Mouse (Mus musculus) kidney, postnatal 10 days (tissue): ENCODE data around the gene Pltp.

Source experiments
- DNase-seq: peaks from one replicate; pipeline ENCODE4 v3.0.0; 2021; ENCODE audit warnings: mixed read lengths

Gene Pltp

DNA sequence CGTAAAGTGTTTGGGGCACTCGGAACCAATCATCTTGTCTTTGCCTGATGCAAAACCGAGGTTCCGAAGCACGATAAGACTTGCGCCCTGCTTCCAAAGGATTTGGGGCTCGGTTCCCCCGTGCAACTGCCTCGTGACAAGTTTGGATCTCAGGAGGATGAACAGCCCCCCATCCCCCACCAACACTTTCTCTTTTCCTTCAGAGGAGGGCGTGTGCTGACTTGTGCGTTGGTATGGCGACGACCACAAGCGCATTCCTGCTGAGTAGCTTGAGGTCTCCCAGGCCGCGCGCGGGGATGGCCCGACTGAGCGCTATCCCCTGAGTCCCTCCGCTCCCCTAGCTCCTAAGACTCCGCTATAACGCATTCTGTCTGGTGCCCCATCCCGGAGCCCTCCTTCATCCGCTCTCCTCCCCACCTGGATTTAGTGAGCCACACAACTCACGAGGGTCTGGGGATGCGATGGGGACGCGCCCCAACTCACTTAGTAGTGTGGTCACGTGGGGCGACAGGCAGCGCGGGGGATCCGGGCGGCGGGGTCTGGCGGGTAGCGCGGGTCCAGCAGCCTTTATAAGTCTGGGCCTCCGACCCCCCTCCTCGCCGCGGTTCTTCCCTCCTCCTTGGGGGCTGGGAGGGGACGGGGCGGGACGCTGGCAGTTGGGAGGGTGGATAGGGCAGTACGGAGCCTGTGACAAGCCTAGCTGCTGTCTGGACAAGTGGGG, at the start of gene Pltp:
Pltp (minus strand) TSS at position 611 of the 721 bp plus-strand sequence.
- peak; percentile 83 for DNase-seq

- DNase-seq, result no peak
Observed at GRCm38 (mm10) chr2:164906071-164906470, 48.6 kb upstream of the Pltp start.

DNA sequence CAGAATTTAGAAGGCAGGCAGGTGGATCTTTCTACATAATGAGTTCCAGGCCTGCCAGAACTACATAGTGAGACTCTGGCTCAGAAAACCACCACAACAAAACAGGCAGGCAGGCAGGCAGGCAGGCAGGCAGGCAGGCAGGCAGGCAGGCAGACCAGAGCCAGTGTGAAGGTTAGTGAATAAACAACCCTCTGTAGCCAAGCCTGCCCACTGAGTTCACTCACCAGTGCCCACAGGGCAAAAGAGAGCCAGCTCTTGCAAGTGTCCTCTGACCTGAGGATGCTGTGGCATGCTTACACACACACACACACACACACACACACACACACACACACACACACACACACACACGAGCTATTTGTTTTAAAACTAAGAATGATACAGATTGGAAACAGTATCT, 46.0 kb upstream of the Pltp start:
- DNase-seq, result no peak

- no peak for DNase-seq
Observed at GRCm38 (mm10) chr2:164901380-164901779, 43.9 kb upstream of the Pltp start.

- DNase-seq, result no peak
Observed at GRCm38 (mm10) chr2:164899723-164900459, 42.4 kb upstream of the Pltp start.

DNA sequence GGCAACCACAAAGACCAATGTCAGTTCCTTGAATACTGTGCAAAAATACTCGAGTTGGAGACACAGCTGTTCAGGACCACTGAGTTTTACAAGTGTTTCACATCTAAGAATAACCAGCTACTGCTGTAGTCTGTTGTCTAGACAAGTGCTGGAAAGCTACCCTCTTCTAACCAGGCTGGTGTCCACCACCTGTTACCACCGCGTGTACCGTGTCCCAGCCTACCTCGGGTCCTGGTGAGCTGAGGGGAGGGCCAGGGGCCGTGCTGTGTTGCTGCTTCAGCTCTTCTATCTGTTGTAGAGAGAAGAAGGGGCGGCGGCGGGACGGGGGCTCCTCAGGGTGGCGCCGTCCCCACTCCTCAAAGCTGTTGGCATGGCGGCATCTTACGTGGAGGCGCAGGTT, 41.5 kb upstream of the Pltp start:
- no peak for DNase-seq

DNA sequence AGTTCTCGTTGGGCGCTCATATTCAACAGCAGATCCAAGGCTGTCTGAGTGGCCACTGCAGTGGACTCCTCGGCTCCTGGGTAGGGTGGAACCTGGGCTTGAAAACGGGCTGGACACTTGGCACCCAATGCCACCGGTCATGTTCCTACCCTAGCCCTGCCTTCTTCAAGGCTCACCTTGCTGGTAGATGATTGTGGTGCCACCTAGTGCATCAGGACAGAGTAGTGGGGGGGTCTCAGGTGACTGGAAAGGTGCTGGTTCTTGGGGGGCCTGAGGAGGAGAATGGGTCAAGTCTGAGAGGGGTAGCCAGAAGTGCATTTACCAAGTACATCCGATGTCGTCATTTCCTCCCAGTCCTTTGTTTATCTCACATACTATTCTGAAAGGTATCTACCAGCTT, 40.5 kb upstream of the Pltp start:
- no peak for DNase-seq

GRCm38 (mm10) chr2:164895885-164896284, 38.4 kb upstream of the Pltp start:
- DNase-seq, result no peak

DNA sequence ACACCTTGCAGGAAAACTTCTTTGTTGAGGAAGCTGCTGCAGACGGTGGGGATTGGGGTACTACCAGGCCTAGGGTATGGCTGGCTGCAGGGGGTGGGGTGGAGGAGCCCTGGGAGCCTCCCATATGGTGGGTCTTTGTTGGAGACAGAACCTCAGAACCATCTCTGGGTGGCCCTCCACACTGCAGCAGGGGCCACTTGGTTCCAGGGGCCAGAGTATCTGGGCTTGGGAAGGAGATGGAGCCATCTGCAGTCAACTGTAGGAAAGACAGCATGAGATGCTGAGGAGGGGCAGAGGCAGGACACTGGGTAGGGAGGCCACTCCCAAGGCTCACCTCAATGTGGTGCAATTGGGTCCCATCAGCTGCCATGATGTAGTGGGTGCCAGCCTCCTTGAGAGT, 37.1 kb upstream of the Pltp start:
- DNase-seq, result no peak

- DNase-seq, result no peak
Observed at GRCm38 (mm10) chr2:164894048-164894447, 36.5 kb upstream of the Pltp start.

DNA sequence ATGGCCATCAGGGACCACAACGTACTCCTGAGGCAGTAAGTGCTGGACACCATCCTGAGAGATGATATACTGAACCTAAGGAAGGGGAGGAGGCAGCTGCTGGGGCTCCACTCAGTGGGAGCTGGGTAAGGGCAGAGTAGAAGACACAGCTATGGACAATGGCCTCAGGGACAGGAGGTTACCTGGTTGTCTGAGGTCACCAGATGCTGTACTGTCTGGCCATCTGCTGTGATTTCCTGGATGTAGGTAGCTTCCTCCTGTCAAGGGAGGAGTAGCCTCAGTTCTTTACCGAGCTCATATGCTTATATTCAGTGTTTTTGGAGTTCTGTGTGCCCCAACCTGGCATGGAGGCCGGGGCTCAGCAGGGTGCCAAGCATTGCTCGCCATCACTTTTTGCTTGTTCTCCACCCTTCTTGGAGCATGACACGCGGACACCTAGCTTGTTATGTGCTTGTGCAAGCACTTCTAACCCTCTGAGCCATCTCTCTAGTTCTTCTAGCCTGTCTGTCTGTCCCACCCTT, 35.2 kb upstream of the Pltp start:
- no peak for DNase-seq

GRCm38 (mm10) chr2:164891908-164892695, 34.6 kb upstream of the Pltp start:
- DNase-seq, result no peak

DNA sequence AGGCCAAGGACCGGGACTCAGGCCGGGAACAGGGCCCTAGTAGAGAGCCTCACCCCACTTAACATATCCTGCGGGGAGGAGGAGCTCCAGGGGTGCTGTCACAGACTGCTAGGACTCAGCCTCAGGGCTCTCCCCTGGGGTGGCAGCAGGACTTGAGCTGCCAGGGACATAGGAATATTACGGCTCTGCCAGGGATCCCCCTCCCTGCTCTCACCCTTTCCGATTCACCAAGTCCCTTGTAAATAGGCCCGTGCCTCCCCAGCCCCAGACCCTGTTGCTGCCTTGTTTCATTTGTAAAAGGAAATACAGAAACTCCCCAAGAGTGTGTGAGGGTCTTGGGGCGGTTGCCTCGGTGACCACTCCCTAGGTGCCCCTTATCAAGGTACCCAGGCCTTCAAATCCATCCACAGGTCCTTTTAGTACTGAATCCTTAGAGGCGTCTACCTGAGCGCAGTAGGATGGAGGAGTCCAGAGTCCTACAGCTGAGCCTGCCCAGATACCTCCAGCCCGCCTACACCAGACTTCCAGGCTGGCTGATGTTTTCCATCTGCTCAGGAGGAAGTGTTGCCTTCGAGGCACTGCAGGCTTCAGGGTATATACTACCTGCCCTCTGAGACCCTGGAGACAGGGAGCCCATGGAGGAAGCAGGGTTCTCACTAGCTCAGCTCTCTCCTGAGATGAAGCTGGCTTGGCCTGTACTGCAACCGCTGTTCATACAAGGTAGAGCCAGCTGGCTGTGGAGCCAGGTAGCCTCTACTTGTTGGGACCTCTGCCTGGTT, 33.7 kb upstream of the Pltp start:
- no peak for DNase-seq

DNA sequence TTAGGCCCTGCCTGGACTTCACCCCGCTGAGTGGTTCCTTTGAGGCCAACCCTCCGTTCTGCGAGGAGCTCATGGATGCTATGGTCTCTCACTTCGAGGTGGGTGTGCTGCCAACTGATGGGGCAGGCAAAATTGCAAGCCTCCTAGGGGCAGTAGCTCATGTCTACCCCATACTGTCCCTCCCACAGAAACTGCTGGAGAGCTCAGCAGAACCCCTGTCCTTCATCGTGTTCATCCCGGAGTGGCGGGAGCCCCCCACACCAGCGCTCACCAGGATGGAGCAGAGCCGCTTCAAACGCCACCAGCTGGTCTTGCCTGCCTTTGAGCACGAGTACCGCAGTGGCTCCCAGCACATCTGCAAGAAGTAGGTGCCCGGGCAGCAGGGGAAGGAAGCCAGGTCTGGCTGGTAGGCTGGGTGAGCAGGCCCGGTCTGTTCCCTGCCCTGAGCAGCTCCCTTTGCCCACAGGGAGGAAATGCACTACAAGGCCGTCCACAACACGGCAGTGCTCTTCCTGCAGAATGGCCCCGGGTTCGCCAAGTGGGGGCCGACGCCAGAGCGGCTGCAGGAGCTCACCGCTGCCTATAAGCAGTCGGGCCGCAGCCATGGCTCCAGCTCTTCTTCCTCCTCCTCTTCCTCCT, 33.0 kb upstream of the Pltp start:
- no peak for DNase-seq

DNA sequence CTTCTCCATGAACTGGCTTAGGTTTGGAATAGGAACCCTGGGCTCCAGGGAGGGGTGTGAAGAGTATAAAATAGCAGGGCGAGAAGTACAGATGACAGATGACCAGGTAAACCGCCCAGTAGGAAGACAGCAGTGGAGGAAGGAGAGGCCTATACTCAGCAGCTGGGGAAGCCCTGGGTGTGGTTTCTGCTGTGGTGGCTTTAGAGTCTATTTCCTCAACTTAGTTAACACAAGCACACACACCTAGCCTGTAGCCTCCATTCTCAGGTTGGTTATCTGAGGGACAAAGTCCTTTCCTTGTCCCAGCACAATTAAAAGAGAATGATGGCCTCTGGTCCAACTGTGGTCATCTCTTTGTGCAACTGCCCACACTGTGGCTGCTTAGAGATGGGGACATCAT, 32.4 kb upstream of the Pltp start:
- DNase-seq, result no peak

DNA sequence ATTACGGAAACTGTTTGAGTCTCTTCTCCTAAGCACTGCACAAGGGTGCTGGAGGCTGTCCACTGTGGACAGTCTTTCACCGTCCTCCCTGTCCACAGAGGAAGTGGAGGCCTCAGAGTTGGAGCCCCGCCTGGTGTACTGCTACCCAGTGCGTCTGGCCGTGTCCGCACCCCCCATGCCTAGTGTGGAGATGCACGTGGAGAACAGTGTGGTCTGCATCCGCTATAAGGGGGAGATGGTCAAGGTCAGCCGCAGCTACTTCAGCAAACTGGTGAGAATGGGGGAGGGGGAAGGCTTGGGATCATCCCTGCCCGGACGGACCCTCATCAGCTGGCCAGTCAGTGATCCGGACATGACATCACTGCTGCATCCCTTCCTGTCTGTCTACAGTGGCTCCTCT, 31.5 kb upstream of the Pltp start:
- DNase-seq, result no peak

GRCm38 (mm10) chr2:164886617-164887016, 29.1 kb upstream of the Pltp start:
- no peak for DNase-seq

DNA sequence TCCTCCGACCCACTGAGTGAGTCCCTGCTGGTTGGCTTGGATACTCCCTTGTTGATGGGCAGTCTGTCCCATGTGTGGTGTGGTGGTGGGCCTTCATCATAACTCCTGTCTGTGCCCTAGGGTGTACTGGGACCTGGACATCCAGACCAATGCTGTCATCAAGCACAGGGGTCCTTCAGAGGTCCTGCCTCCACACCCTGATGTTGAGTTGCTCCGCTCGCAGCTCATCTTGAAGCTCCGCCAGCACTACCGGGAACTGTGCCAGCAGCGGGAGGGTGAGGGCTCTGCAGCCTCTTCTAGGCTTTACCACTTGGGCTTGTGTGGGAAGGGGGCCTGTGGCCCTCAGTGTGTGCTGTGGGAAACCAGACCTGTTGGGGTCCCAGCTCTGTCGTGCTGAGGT, 28.3 kb upstream of the Pltp start:
- peak; percentile 87 for DNase-seq

- DNase-seq, result no peak
Observed at GRCm38 (mm10) chr2:164882619-164883018, 25.1 kb upstream of the Pltp start.

- DNase-seq, result peak; percentile 97
Observed at GRCm38 (mm10) chr2:164879568-164880277, 22.2 kb upstream of the Pltp start.

GRCm38 (mm10) chr2:164879228-164879567, 21.7 kb upstream of the Pltp start, which contains the start of gene Pcif1:
Pcif1 (plus strand) TSS chr2:164879304.
- peak; percentile 95 for DNase-seq
